Mouse (Mus musculus) heart, embryonic 14.5 days (tissue): ENCODE data around the gene Slit1. TPM values are rescaled to one million over a fixed set of nuclear protein-coding genes. Genes with fewer than 3 reads are reported as not detected.

Experiments
- ATAC-seq: fragments of 200-750 bp; cut with Nextera tagmentation; 2 replicates; pipeline ENCODE4 v1.8.0; 2017; ENCODE audit warnings: low read depth, moderate TSS enrichment; ENCODE audit not compliant: insufficient number of reproducible peaks, insufficient read depth, low FRiP score
- H3K27ac ChIP-seq, 2 experiments: fragments of 200-500 bp in 1 of 2; fragments of 300-500 bp in 1 of 2; sonication (generic) in 1 of 2; replicated peaks in 1 of 2; 2 replicates each; pipeline ENCODE4 v1.5.1; 2012 to 2014; ENCODE audit warnings: low read depth in 2 of 2, low read length in 2 of 2, control low read depth in 1 of 2, mild to moderate bottlenecking in 1 of 2, mixed read lengths in 1 of 2; ENCODE audit not compliant: control insufficient read depth in 1 of 2, insufficient read depth in 1 of 2
- H3K27me3 ChIP-seq: fragments of 300-500 bp; sonication (generic); 2 replicates; pipeline ENCODE4 v1.6.1; 2014; ENCODE audit warnings: mild to moderate bottlenecking, low read length, control low read depth; ENCODE audit not compliant: control insufficient read depth, insufficient read depth
- H3K36me3 ChIP-seq: fragments of 300-500 bp; sonication (generic); 2 replicates; pipeline ENCODE4 v1.6.1; 2014; ENCODE audit warnings: mild to moderate bottlenecking, control low read depth, low read length, mixed read lengths; ENCODE audit not compliant: control insufficient read depth, insufficient read depth
- H3K4me1 ChIP-seq, 2 experiments: fragments of 200-500 bp in 1 of 2; fragments of 300-500 bp in 1 of 2; sonication (generic) in 1 of 2; 2 replicates each; pipeline ENCODE4 v1.6.1; 2012 to 2014; ENCODE audit warnings: low read length in 2 of 2, control low read depth in 1 of 2, mixed read lengths in 1 of 2; ENCODE audit not compliant: control insufficient read depth in 2 of 2, insufficient read depth in 2 of 2
- H3K4me2 ChIP-seq: fragments of 300-500 bp; sonication (generic); 2 replicates; pipeline ENCODE4 v1.6.1; 2014; ENCODE audit warnings: mild to moderate bottlenecking, low read length
- H3K4me3 ChIP-seq, 2 experiments: fragments of 200-500 bp in 1 of 2; fragments of 300-500 bp in 1 of 2; sonication (generic) in 1 of 2; 2 replicates each; pipeline ENCODE4 v1.5.1; 2012 to 2014; ENCODE audit warnings: low read length in 2 of 2, mild to moderate bottlenecking in 2 of 2, control low read depth in 1 of 2, low read depth in 1 of 2, moderate library complexity in 1 of 2; ENCODE audit not compliant: control insufficient read depth in 1 of 2, insufficient read depth in 1 of 2
- H3K9ac ChIP-seq: fragments of 300-500 bp; sonication (generic); 2 replicates; pipeline ENCODE4 v1.6.1; 2014; ENCODE audit warnings: mild to moderate bottlenecking, low read length
- H3K9me3 ChIP-seq: fragments of 300-500 bp; sonication (generic); 2 replicates; pipeline ENCODE4 v1.6.1; 2016; ENCODE audit warnings: low read length, control low read depth; ENCODE audit not compliant: control insufficient read depth
- WGBS: fragments of 180-500 bp; shearing (Covaris S2); extraction: QIAGEN DNeasy Blood & Tissue Kit; methylation state at CpG from one replicate; pipeline ENCODE4 v1.1.7; 2014; 5-methylcytosine and 5-hydroxymethylcytosine counted together
- microRNA-seq: library from miRNA; unstranded; fragments of <30 nt; microRNA quantifications from one replicate; pipeline ENCODE4, GENCODE M21; 2016
- polyA plus RNA-seq: library from polyadenylated mRNA; unstranded; fragments of >200 nt; fragmentation: Nextera tagmentation; extraction: Ambion mirVana; gene quantifications from 2 replicates; pipeline ENCODE4 v1.2.1, GENCODE M21; 2014

The Slit1 gene
- polyA plus RNA-seq, 1 experiment from 2014 or later = not detected

DNA sequence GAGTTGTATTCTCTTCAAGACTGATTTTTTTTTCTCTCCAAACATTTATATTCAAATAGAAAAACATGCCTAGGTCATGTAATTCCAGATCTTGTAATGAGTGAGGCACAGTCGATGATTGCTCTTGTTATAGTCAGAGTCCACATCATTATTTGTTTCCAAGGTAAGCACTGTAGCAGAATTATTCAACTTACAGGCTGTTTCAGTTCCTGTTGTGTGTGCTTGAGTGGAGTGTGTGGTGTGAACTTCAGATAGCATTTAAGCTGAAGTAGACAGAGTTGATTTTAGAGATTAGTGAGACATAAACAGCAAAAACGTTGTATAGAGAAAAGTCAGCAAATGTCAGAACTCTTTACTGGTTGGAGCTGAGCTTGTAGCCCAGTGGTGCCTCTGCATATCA lies 174.7 kb downstream of the Slit1 start:
- ATAC-seq = no peak
- no peak overlapping the region for H3K27ac ChIP-seq
- no peaks in the 10 kb centered on the region for H3K36me3 ChIP-seq
- H3K9me3 ChIP-seq = no peaks in the 10 kb centered on the region
- no peak overlapping the region for H3K4me3 ChIP-seq
- H3K27me3 ChIP-seq = no peaks in the 10 kb centered on the region
- H3K4me1 ChIP-seq = no peaks in the 10 kb centered on the region
- H3K9ac ChIP-seq = no peak overlapping the region
- no peak overlapping the region for H3K4me2 ChIP-seq
- WGBS = 62% methylated on average over 2 of the region's 2 CpGs

DNA sequence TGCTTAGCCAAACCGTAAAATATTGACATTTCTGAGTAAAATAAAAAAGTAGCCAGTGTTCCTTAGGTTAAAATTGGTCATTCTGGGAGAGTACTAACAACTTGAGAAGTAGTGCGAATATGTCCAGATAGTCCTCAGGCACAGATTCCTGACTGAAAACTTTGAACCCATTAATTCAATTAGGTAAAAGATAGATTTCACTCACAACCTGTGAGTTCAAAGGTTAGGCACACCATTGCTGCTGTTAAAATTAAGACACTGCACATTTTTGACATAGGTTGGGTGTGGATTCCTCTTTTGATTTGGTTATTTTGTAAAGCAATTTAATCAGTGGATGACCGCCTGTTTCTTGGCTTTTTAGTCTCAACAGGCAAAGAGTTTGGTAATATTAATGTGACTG lies 182.6 kb downstream of the Slit1 start:
- H3K27ac ChIP-seq = no peak overlapping the region
- no peak overlapping the region for H3K4me3 ChIP-seq
- H3K4me1 ChIP-seq = peaks cover 0 to 8% of the 10 kb centered on the region in 2 experiments; a peak in 2 of 4 replicates
- WGBS = 95% methylated on average over 3 of the region's 3 CpGs
- no peak overlapping the region for H3K4me2 ChIP-seq
- no peak overlapping the region for H3K9ac ChIP-seq
- H3K36me3 ChIP-seq = peaks cover 38% of the 10 kb centered on the region
- ATAC-seq = no peak
- no peaks in the 10 kb centered on the region for H3K27me3 ChIP-seq
- H3K9me3 ChIP-seq = no peaks in the 10 kb centered on the region

DNA sequence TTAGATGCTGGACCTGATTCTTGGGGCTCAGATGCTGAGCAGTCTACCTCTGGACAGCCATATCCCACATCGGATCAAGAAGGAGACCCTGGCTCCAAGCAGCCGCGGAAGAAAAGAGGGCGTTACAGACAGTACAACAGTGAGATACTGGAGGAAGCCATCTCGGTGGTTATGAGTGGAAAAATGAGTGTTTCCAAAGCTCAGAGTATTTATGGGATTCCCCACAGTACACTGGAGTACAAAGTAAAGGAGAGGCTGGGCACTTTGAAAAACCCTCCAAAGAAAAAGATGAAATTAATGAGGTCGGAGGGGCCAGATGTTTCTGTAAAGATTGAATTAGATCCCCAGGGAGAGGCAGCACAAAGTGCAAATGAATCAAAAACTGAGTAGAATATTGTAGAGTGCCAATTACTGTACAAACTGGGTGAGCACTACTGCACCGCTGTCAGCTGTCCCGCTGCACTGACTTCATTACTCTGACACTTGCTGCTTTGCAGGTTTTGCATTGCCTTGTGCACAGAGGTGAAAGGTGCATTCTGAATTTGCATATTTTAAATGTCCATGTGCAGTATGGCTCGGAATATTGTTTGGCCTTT lies 184.5 kb downstream of the Slit1 start:
- ATAC-seq = no peak
- Histone ChIP-seq H3K4me2 (no peak overlapping the region), H3K4me3 (no peak overlapping the region), H3K36me3 (peaks cover 43% of the 10 kb centered on the region), H3K27me3 (no peaks in the 10 kb centered on the region), H3K27ac (no peak overlapping the region), H3K9ac (no peak overlapping the region), H3K9me3 (no peaks in the 10 kb centered on the region), H3K4me1 (peaks cover 0 to 8% of the 10 kb centered on the region in 2 experiments; a peak in 2 of 4 replicates)
- WGBS = 91% methylated on average over 9 of the region's 9 CpGs

DNA sequence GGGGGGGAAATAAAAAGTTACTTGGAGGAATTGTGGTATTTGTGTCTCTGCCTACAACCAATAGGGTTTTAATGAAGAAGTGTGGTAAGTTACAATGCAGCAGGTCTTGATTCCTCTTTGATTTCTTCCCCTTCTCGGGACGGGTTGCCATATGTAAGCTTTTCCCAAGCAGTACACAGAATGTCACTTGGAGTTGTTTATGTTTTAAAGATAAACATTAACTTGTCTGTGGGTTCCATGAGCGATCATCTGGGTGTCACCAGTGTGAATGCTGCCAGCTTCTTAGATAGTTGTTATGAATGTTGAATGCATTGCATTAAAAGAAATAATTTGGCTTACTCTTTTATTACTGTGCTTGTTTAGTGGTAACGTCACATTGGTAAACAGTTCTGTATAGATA lies 186.0 kb downstream of the Slit1 start:
- Histone ChIP-seq H3K9me3 (no peaks in the 10 kb centered on the region), H3K4me3 (no peak overlapping the region), H3K36me3 (peaks cover 58% of the 10 kb centered on the region), H3K9ac (no peak overlapping the region), H3K27me3 (no peaks in the 10 kb centered on the region), H3K4me2 (no peak overlapping the region), H3K4me1 (peaks cover 0 to 3% of the 10 kb centered on the region in 2 experiments; a peak in 1 of 4 replicates), H3K27ac (no peak overlapping the region)
- 90% methylated on average over 4 of the region's 4 CpGs for WGBS
- ATAC-seq = no peak

DNA sequence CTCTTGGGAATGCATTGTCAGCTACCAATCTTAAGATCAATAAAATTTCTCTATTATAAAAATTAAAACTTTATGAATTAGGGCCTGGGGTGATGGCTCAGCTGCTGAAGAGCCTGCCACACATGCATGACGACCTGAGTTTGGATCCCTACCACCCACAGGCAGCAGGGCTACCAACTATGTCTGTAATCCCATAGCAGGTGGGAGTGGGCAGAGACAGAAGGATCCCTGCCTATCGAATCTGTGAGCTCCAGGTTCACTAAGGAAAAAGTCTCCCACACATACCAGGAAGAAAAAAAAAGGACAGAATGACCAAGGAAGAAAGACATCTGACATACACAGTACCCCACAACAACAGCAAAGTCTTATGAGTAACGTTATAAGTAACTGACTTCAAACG lies 186.5 kb downstream of the Slit1 start:
- ATAC-seq = no peak
- Histone ChIP-seq H3K4me3 (no peak overlapping the region), H3K36me3 (peaks cover 61% of the 10 kb centered on the region), H3K4me1 (no peaks in the 10 kb centered on the region), H3K4me2 (no peak overlapping the region), H3K27me3 (no peaks in the 10 kb centered on the region), H3K9ac (no peak overlapping the region), H3K27ac (no peak overlapping the region), H3K9me3 (no peaks in the 10 kb centered on the region)
- 85% methylated on average over 4 of the region's 4 CpGs for WGBS

Small RNA genes lying within 50 kb of the gene (microRNA-seq; reads per million reads assigned to microRNA genes)
- not detected for gene Mir8091

Other genes with a start within 250 kb of the Slit1 start
- 2.1 and 2.9 TPM in 2 replicates for gene Gm340, start 161.3 kb downstream of the Slit1 start, polyA plus RNA-seq
- gene Arhgap19, start 58.4 kb upstream of the Slit1 start, polyA plus RNA-seq = 13.9 and 14.2 TPM in 2 replicates
- gene Frat1, start 86.3 kb upstream of the Slit1 start, polyA plus RNA-seq = 2.4 and 2.6 TPM in 2 replicates
- 1.2 and 2.0 TPM in 2 replicates for gene Frat2, start 104.5 kb upstream of the Slit1 start, polyA plus RNA-seq
- gene Rrp12, start 152.5 kb upstream of the Slit1 start, polyA plus RNA-seq = 5.8 and 6.4 TPM in 2 replicates
- gene Pgam1, start 168.3 kb upstream of the Slit1 start, polyA plus RNA-seq = 787 and 805 TPM in 2 replicates
- gene Exosc1, start 189.8 kb upstream of the Slit1 start, polyA plus RNA-seq = 40.8 and 42.0 TPM in 2 replicates
- gene Zdhhc16, start 189.8 kb upstream of the Slit1 start, polyA plus RNA-seq = 42.3 and 47.8 TPM in 2 replicates
- gene Mms19, start 237.5 kb upstream of the Slit1 start, polyA plus RNA-seq = 24.4 and 28.3 TPM in 2 replicates
- 11.8 and 13.2 TPM in 2 replicates for gene Ubtd1, start 238.1 kb upstream of the Slit1 start, polyA plus RNA-seq